Mouse (Mus musculus) lung, embryonic 14.5 days (tissue): Measurements from ENCODE around the gene Pus7l. TPM values are rescaled to one million over a fixed set of nuclear protein-coding genes. Genes with fewer than 3 reads are reported as not detected.
A peak's percentile ranks its signal among the peaks of the same experiment; 100 is the strongest.

Experiments used
- ATAC-seq: fragments of 200-750 bp; cut with Nextera tagmentation; 2 replicates; pipeline ENCODE4 v1.8.0; 2017; ENCODE audit warnings: mild to moderate bottlenecking, moderate TSS enrichment, moderate library complexity; ENCODE audit not compliant: insufficient read depth
- DNase-seq: peaks from one replicate; pipeline ENCODE4 v3.0.0-alpha.2; 2015
- H3K27ac ChIP-seq: fragments of 300-500 bp; sonication (generic); 2 replicates; pipeline ENCODE4 v1.5.1; 2014; ENCODE audit warnings: low read depth, mild to moderate bottlenecking, moderate library complexity
- H3K27me3 ChIP-seq: fragments of 300-500 bp; sonication (generic); 2 replicates; pipeline ENCODE4 v1.6.1; 2014; ENCODE audit warnings: low read length, control low read depth; ENCODE audit not compliant: insufficient read depth
- H3K36me3 ChIP-seq: fragments of 300-500 bp; sonication (generic); 2 replicates; pipeline ENCODE4 v1.6.1; 2014; ENCODE audit warnings: control low read depth; ENCODE audit not compliant: insufficient read depth
- H3K4me1 ChIP-seq: fragments of 300-500 bp; sonication (generic); 2 replicates; pipeline ENCODE4 v1.6.1; 2014; ENCODE audit warnings: antibody characterized with exemption, control low read depth; ENCODE audit not compliant: insufficient read depth
- H3K4me2 ChIP-seq: fragments of 300-500 bp; sonication (generic); 2 replicates; pipeline ENCODE4 v1.6.1; 2014; ENCODE audit warnings: mild to moderate bottlenecking
- H3K4me3 ChIP-seq: fragments of 300-500 bp; sonication (generic); 2 replicates; pipeline ENCODE4 v1.5.1; 2014; ENCODE audit warnings: low read depth, low read length
- H3K9ac ChIP-seq: fragments of 300-500 bp; sonication (generic); 2 replicates; pipeline ENCODE4 v1.6.1; 2014
- H3K9me3 ChIP-seq: fragments of 300-500 bp; sonication (generic); 2 replicates; pipeline ENCODE4 v1.6.1; 2016; ENCODE audit warnings: low read depth, low read length, control low read depth
- CTCF ChIP-seq: IDR thresholded peaks from 2 replicates; pipeline ENCODE4 v1.5.1; 2016; ENCODE audit warnings: antibody characterized with exemption, low read depth
- WGBS: fragments of 180-500 bp; shearing (Covaris S2); extraction: QIAGEN DNeasy Blood & Tissue Kit; methylation state at CpG from one replicate; pipeline ENCODE4 v1.1.7; 2014; 5-methylcytosine and 5-hydroxymethylcytosine counted together
- polyA plus RNA-seq: library from polyadenylated mRNA; unstranded; fragments of >200 nt; fragmentation: Nextera tagmentation; extraction: Ambion mirVana; gene quantifications from 2 replicates; pipeline ENCODE4 v1.2.1, GENCODE M21; 2014

The Pus7l gene
- polyA plus RNA-seq, 1 experiment from 2014 or later: 10.5 TPM

DNA sequence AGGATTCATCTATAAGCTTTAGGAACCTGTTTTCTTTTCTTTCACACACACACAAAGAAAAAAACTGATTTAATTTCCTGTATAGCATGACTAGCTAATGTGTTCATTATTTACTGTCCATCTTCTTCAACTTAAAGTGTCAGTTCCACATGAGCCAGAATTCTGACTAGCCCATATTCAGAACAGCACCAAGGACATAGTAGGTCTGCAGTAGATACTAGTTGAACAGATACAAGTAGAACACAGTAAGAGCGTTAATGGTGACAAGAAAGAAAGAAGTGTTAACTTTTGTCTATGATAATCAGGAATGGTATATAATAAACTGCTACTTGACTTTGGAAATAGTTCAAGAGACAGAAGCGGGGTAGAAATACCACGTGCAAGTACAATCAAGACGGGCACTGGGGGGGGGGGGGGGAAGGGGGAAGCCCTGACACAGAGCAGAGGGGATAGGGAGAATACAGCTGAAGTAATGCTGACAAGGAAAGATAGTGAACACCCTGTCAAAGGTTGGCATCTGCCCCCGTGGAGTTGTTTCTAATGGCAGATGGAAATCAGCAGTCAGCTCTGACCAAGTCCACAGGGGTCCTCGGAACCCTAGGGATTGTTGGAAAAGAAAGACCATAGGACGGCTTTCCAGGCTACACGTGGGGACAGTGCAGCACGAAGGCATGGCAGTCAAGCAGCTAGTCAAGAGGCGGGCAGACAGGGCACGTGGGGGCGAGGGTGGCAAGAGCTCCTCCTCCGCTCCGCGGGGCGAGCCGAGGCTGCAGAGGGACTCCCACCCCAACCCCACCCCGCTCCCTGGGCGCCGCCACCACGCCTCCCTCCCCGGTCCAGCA, 559 bp downstream of the Pus7l start:
- Histone ChIP-seq H3K4me3 (peak overlapping the region; percentile 73), H3K27me3 (no peaks in the 10 kb centered on the region), H3K4me1 (no peaks in the 10 kb centered on the region), H3K9me3 (no peaks in the 10 kb centered on the region), H3K27ac (no peak overlapping the region), H3K9ac (peak overlapping the region; percentile 72), H3K4me2 (peak overlapping the region; percentile 83), H3K36me3 (no peaks in the 10 kb centered on the region)
- DNase-seq (no peak), ATAC-seq (peak; percentile 90)
- 7% methylated on average over 22 of the region's 22 CpGs for WGBS
- TF ChIP-seq CTCF: no peak

DNA sequence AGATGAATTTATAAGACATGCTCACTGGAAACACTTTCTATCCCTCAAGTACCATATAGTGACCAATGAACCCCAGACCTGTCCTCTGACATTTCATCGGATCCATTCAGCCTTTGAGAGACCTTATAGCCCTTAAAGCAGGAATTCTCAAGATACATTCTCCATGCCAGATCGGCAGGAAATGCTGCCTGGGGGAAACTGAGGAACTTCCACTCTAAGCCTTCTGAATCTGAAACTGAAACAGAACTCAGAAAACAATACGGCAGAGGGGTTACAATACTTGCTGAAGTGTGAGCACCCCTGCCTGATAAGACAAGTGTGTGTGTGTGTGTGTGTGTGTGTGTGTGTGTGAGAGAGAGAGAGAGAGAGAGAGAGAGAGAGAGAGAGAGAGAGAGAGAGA, 4.1 kb downstream of the Pus7l start:
- no peak for TF ChIP-seq CTCF
- Histone ChIP-seq H3K27ac (no peak overlapping the region), H3K9ac (no peak overlapping the region), H3K4me2 (no peak overlapping the region), H3K36me3 (no peaks in the 10 kb centered on the region), H3K27me3 (no peaks in the 10 kb centered on the region), H3K9me3 (no peaks in the 10 kb centered on the region), H3K4me1 (no peaks in the 10 kb centered on the region), H3K4me3 (no peak overlapping the region)
- no peak for ATAC-seq
- DNase-seq: no peak
- 90% methylated on average over 3 of the region's 3 CpGs for WGBS

DNA sequence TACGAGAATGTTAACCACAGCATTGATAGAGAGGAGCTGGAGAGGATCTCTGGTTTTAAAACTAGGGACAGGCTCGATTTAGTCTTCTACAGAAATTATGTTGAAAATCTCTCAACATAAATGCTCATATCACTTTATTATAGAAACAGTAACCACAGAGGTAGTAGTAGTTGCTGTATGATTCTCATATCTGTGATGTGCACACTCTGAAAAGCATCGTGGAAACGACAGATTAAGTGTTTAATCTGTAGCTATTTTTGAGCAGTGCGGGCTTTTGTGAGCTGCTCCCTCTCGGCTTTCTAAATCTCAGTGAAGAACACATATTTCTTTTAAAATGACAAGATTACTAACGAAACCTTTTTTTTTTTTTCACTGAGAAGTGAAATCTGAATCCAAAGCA, 7.8 kb downstream of the Pus7l start:
- no peaks in the 10 kb centered on the region for H3K27me3 ChIP-seq
- H3K9me3 ChIP-seq: no peaks in the 10 kb centered on the region
- ATAC-seq: no peak
- H3K36me3 ChIP-seq: peaks cover 7% of the 10 kb centered on the region; the same call in 1 of the 2 replicates
- H3K4me2 ChIP-seq: no peak overlapping the region
- H3K9ac ChIP-seq: no peak overlapping the region
- DNase-seq: no peak
- no peak overlapping the region for H3K27ac ChIP-seq
- no peaks in the 10 kb centered on the region for H3K4me1 ChIP-seq
- H3K4me3 ChIP-seq: no peak overlapping the region
- WGBS: 73% methylated on average over 7 of the region's 7 CpGs
- TF ChIP-seq CTCF: no peak

DNA sequence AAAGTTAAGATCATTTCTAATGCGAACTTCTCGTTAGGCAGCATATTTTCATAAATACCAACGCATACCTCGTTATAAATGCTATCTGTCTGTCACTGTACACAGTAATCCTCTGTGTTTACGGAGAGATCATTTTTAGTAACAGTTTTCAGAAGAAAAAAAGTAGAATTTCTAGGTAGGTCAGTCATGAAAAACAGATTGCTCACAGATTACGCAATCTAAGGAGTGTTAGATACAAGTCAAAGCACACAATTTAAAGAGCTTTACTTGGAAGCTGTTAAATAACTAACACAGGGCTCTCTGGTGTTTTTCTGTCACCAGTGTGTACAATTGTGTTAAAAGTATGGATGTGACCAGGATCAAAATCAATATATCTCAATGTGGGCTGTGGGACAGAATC, 10.4 kb downstream of the Pus7l start:
- no peak for TF ChIP-seq CTCF
- Histone ChIP-seq H3K27me3 (no peaks in the 10 kb centered on the region), H3K4me2 (no peak overlapping the region), H3K27ac (no peak overlapping the region), H3K36me3 (peaks cover 18% of the 10 kb centered on the region), H3K9ac (no peak overlapping the region), H3K4me1 (no peaks in the 10 kb centered on the region), H3K4me3 (no peak overlapping the region), H3K9me3 (no peaks in the 10 kb centered on the region)
- DNase-seq (no peak), ATAC-seq (no peak)
- WGBS: 83% methylated on average over 6 of the region's 6 CpGs

DNA sequence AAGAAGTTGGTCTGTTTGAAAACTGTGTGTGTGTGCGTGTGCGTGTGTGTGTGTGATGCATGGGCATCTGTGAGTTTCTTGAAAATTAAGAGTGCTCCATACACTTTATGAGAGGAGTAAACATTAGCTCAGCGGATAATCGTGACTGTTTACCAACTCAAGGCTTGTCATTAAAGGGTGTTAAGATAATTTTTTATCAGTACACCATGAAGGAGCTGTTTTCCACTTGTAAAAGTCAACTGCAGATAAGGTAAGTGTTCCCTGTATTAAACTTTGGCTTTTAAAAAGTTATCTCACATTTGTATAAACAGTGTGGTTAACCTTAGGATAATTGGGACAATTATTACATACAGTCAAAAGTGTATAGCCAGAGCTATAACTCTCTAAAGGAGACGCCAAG, 11.0 kb downstream of the Pus7l start:
- 55% methylated on average over 5 of the region's 5 CpGs for WGBS
- H3K9ac ChIP-seq: no peak overlapping the region
- H3K36me3 ChIP-seq: peaks cover 18% of the 10 kb centered on the region
- H3K9me3 ChIP-seq: no peaks in the 10 kb centered on the region
- H3K27ac ChIP-seq: no peak overlapping the region
- TF ChIP-seq CTCF: no peak
- no peak overlapping the region for H3K4me3 ChIP-seq
- no peaks in the 10 kb centered on the region for H3K27me3 ChIP-seq
- no peak overlapping the region for H3K4me2 ChIP-seq
- H3K4me1 ChIP-seq: no peaks in the 10 kb centered on the region
- DNase-seq (no peak), ATAC-seq (no peak)

DNA sequence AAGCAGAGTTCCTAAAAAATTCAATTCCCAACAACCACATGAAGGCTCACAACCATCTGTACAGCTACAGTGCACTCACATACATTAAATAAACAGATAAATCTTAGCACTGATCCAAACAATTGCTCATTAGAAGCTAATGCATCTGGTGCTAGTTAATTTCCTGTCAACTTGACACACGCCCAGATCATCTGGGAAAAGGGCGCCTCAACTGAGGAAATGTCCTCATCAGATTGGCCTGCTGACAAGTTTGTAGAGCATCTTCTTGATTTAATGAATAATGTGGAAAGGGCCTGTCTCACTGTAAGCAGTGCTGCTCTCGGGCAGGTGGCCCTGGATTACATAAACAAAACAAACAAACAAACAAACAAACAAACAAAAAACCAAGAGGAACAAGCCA, 12.8 kb downstream of the Pus7l start:
- Histone ChIP-seq H3K36me3 (peaks cover 23% of the 10 kb centered on the region), H3K27ac (no peak overlapping the region), H3K4me2 (no peak overlapping the region), H3K9ac (no peak overlapping the region), H3K27me3 (no peaks in the 10 kb centered on the region), H3K9me3 (no peaks in the 10 kb centered on the region), H3K4me3 (no peak overlapping the region), H3K4me1 (no peaks in the 10 kb centered on the region)
- no peak for ATAC-seq
- WGBS: 58% methylated on average over 3 of the region's 3 CpGs
- peak; percentile 16 for DNase-seq
- no peak for TF ChIP-seq CTCF

DNA sequence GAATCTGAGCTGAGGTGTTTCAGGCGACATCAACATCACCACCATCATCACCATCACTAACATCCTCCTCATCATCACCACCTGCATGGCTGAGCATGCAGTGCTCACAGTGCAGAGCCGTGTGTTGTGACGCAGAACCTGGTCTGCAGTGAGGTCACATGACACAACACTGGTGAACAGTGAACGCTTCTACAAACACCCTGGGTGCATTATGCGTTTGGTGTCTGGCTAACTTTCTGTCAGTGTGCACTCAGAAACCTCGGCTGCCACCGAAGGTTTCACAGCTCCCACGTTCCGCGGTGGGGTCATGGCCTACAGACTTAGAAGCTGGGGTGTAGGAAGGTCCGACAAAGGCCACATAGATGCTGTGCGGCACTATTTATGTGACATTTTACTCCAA, 18.4 kb downstream of the Pus7l start:
- no peaks in the 10 kb centered on the region for H3K9me3 ChIP-seq
- H3K4me2 ChIP-seq: no peak overlapping the region
- no peak for ATAC-seq
- no peak overlapping the region for H3K9ac ChIP-seq
- H3K4me3 ChIP-seq: no peak overlapping the region
- no peak for TF ChIP-seq CTCF
- 66% methylated on average over 12 of the region's 12 CpGs for WGBS
- peaks cover 22% of the 10 kb centered on the region; the same call in 1 of the 2 replicates for H3K36me3 ChIP-seq
- no peaks in the 10 kb centered on the region for H3K27me3 ChIP-seq
- H3K27ac ChIP-seq: no peak overlapping the region
- no peak for DNase-seq
- H3K4me1 ChIP-seq: no peaks in the 10 kb centered on the region
